Mouse (Mus musculus) inflammation-experienced regulatory T-cells, adult 6 months (primary cell): ENCODE results near the gene Magea5. TPM values are rescaled to one million over a fixed set of nuclear protein-coding genes. Genes with fewer than 3 reads are reported as not detected.
"Not testable (repeated sequence)": the region's sequence is repeated elsewhere in the genome, so short reads cannot be mapped to it uniquely, and the experiment has no call there.

Experiments
- ATAC-seq: one replicate; pipeline ENCODE4 v1.8.0; 2017
- polyA plus RNA-seq, 3 experiments: library from polyadenylated mRNA; unstranded; fragments of 100-300 nt; shearing (Covaris generic); gene quantifications; one replicate each; pipeline ENCODE4 v1.2.1; 2017

Gene Magea5
- polyA plus RNA-seq = not detected

DNA sequence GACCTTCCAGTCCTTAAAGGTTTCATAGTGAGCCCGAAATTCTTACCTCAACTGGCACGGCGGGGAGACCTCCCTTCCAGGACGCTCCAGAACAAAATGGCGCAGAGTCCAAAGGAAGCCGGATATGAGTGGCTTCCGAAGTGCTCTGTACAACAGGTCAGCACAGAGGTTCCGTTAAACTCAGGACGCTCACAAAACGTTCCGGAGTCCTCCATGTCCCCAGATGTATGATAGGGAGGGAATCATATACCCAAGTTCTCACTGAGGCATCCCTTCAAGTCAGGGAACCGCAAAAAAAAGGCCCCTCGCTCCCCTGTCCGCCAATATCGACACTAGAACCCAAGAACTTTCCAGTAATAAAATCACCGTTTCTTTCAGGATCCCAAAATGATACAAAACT lies at the start of gene Magea5:
Gene Magea5 (minus strand): TSS at position 101 of the 400 bp plus-strand sequence.
- not testable (repeated sequence) for ATAC-seq

DNA sequence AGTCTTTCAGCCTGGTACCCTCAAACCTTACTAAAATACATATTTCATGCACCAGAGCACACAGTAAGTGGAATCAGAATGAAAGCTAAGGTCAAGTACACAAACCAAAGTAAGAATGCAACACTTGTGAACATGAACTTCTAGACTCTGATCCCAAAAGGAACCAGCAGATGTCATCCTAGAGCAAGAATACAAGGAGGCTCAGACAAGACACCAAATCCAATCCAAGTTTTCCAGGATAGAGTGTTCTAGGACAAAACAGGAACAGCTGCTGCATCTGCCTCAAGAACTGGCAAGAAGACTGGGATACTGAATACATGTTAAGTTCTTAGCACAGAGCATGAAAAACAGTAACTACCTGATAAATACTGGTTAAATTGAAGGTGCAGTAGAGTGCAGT lies 35.1 kb upstream of the Magea5 start:
- no peak for ATAC-seq

DNA sequence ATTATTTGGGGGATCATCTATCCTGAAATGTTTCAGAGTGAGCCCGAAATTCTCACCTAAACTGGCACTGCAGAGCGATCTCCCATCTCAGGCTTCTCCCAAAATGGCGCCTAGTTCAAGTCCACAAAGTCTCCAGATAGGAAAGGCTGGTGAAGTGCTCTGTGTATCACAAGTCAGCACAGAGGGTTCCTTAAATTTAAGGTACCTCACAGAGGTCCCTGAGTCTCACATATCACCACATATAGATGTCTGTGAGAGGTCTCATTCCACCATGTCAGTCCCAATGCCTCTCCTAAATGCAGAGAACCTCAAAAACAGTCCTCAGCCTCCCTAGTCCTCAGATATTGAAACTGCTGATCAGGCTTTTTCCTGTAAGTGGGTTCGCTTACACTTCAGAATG lies 30.6 kb upstream of the Magea5 start, which contains the start of gene Magea2:
Gene Magea2 (minus strand): TSS at position 101 of the 400 bp plus-strand sequence.
- ATAC-seq = not testable (repeated sequence)

DNA sequence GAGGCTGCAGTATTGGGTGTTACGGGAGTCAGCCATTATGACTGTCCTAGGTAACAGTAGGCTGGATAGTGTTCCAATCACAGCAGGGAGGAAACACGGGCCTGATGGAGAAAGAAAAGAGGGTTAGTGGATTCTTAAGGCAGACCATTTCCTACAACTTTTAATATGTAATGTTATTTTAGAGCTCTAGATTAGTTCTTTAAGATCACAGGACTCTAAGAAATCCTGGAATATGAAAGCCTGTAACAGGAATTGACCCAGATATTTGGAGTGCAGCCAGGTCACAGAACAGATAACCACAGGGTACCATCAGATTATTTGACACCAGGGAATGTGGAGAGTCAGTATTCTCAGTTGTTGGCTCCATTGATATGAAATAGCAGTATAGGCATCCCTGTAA lies 26.7 kb upstream of the Magea5 start, which contains the start of gene Magea1:
Gene Magea1 (minus strand): TSS at position 101 of the 400 bp plus-strand sequence.
- ATAC-seq = not testable (repeated sequence)

Other genes starting within 250 kb of the Magea5 start
- gene Cldn34b1, start 172.9 kb downstream of the Magea5 start, polyA plus RNA-seq = not detected
- gene Magea6, start 127.2 kb downstream of the Magea5 start, polyA plus RNA-seq = not detected
- not detected for gene Magea3, start 113.6 kb downstream of the Magea5 start, polyA plus RNA-seq
- not detected for gene Magea8, start 67.3 kb downstream of the Magea5 start, polyA plus RNA-seq
- not detected for gene Magea1, start 26.6 kb upstream of the Magea5 start, polyA plus RNA-seq
- not detected for gene Magea2, start 30.5 kb upstream of the Magea5 start, polyA plus RNA-seq
- not detected for gene Cldn34b2, start 65.3 kb upstream of the Magea5 start, polyA plus RNA-seq
- 100 to 1,000 TPM; 437 to 594 (median 552) TPM for gene Sat1, start 153.3 kb upstream of the Magea5 start, polyA plus RNA-seq
- gene Acot9, start 199.3 kb upstream of the Magea5 start, polyA plus RNA-seq = 100 to 1,000 TPM in 1 of 3 experiments, 10 to 100 TPM in 2; 78.8 to 118 (median 84.3) TPM